Mouse (Mus musculus) heart, embryonic 10.5 days (tissue): Measurements from ENCODE around the gene Slc9b1. TPM values are rescaled to one million over a fixed set of nuclear protein-coding genes. Genes with fewer than 3 reads are reported as not detected.

Experiments
- DNase-seq: peaks from one replicate; pipeline ENCODE4 v3.0.0-alpha.2; 2017; ENCODE audit warnings: low spot score
- H3K27ac ChIP-seq: fragments of 300-500 bp; sonication (generic); 2 replicates; pipeline ENCODE4 v1.5.1; 2016; ENCODE audit warnings: mild to moderate bottlenecking
- H3K27me3 ChIP-seq: fragments of 300-500 bp; sonication (generic); 2 replicates; pipeline ENCODE4 v1.6.1; 2016; ENCODE audit warnings: mild to moderate bottlenecking; ENCODE audit not compliant: poor library complexity, insufficient read depth, severe bottlenecking
- H3K36me3 ChIP-seq: fragments of 300-500 bp; sonication (generic); 2 replicates; pipeline ENCODE4 v1.6.1; 2016; ENCODE audit warnings: mild to moderate bottlenecking, moderate library complexity
- H3K4me1 ChIP-seq: fragments of 300-500 bp; sonication (generic); 2 replicates; pipeline ENCODE4 v1.6.1; 2016; ENCODE audit warnings: mild to moderate bottlenecking
- H3K4me3 ChIP-seq: fragments of 300-500 bp; sonication (generic); 2 replicates; pipeline ENCODE4 v1.5.1; 2016; ENCODE audit warnings: mild to moderate bottlenecking, moderate library complexity
- H3K9me3 ChIP-seq: fragments of 300-500 bp; sonication (generic); 2 replicates; pipeline ENCODE4 v1.6.1; 2016; ENCODE audit warnings: mild to moderate bottlenecking, moderate library complexity
- WGBS: fragments of 180-500 bp; shearing (Covaris S2); methylation state at CpG from one replicate; pipeline ENCODE4 v1.1.7; 2016; 5-methylcytosine and 5-hydroxymethylcytosine counted together
- polyA plus RNA-seq: library from polyadenylated mRNA; unstranded; fragments of >200 nt; fragmentation: Nextera tagmentation; extraction: Ambion mirVana; gene quantifications from 2 replicates; pipeline ENCODE4 v1.2.1, GENCODE M21; 2016

The Slc9b1 gene
- polyA plus RNA-seq, 1 experiment from 2014 or later, result 0.44 TPM

DNA sequence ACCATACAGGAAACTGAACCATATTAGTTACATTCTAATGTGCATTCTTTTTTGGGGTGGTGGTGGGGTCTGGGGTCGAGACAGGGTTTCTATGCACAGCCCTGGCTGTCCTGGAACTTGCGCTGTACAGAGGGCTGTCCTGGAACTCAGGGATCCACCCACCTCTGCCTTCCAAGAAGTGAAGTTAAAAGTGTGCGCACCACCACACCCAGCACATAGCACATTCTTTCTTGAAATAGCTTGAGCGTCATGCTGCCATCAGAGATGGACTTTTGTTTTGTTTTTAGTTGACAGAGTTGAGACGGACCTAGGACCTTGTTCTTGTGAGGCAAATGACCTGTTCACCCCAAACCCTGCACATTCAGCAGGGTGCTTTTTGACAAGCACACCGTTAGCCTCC is 20.7 kb upstream of the Slc9b1 start:
- 71% methylated on average over 6 of the region's 6 CpGs for WGBS
- no peak overlapping the region for H3K27ac ChIP-seq

DNA sequence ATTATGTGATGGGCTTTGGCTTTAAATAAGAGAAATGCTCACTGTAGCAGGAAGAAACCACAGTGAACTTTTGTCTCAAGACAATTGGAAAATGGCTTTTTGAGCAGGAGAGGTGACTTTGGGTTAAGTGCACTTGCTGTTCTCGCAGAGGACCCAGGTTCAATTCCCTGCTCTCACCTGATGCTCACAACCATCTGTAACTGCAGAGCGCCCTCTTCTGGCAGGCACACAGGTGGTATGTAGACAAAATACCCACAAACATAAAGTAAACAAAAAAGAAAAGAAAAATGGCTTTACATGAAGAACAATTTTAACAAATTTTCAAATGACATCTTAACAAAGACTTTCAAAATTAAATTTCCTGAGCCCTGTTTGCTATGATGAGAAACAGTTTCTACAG is 20.2 kb upstream of the Slc9b1 start:
- DNase-seq, result no peak
- H3K27ac ChIP-seq, result no peak overlapping the region
- H3K4me3 ChIP-seq, result no peak overlapping the region
- WGBS, result 52% methylated on average over 2 of the region's 2 CpGs
- H3K9me3 ChIP-seq, result no peaks in the 10 kb centered on the region
- H3K4me1 ChIP-seq, result no peaks in the 10 kb centered on the region
- no peaks in the 10 kb centered on the region for H3K27me3 ChIP-seq
- H3K36me3 ChIP-seq, result no peaks in the 10 kb centered on the region

More for the DNA sequence above, 20.7 kb upstream of the Slc9b1 start:
- Histone ChIP-seq H3K36me3 (no peaks in the 10 kb centered on the region), H3K27me3 (no peaks in the 10 kb centered on the region), H3K4me1 (no peaks in the 10 kb centered on the region), H3K9me3 (no peaks in the 10 kb centered on the region), H3K4me3 (no peak overlapping the region)
- DNase-seq, result no peak

DNA sequence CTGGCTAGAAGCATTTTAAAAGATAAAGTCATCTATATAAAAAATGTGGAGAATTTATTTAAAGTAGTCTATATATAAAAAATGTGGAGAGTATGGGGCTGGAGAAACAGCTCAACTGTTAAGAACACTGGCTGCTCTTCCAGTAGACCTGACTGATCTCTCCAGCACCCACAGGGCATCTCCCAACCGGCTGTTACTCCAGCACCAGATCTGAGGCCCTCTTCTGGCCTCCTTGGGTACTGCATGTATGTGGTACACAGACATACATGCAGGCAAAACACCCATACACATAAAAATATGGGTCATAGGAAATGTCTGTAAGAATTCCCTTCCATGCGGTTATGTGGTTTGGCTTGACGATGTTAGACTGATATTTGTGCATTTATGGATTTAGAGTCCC is 19.3 kb upstream of the Slc9b1 start:
- no peaks in the 10 kb centered on the region for H3K4me1 ChIP-seq
- H3K27me3 ChIP-seq, result no peaks in the 10 kb centered on the region
- H3K27ac ChIP-seq, result no peak overlapping the region
- no peaks in the 10 kb centered on the region for H3K36me3 ChIP-seq
- no peak overlapping the region for H3K4me3 ChIP-seq
- WGBS, result 29% methylated on average over 3 of the region's 3 CpGs
- no peaks in the 10 kb centered on the region for H3K9me3 ChIP-seq
- DNase-seq, result no peak

DNA sequence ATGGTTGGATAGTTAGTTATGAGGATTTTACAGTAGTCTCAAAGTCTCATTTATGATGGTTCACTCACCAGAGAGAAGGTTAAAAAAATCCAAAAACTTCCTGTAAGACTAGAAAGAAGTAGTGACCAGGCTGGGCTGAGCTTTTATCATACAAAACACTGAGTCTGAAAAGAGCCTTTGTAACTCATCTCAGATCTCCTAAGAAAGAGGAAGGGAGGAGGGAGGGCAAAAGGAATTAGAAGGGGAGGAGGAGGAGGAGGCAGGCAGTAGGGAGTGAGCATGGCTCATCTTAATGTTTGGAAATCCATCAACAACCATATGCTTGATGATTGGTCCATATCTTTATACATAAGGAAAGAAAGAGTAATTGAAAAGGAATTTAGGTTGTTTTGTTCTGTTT is 15.1 kb upstream of the Slc9b1 start:
- no peaks in the 10 kb centered on the region for H3K9me3 ChIP-seq
- H3K4me3 ChIP-seq, result no peak overlapping the region
- no peaks in the 10 kb centered on the region for H3K36me3 ChIP-seq
- H3K27ac ChIP-seq, result no peak overlapping the region
- DNase-seq, result no peak
- H3K4me1 ChIP-seq, result no peaks in the 10 kb centered on the region
- H3K27me3 ChIP-seq, result no peaks in the 10 kb centered on the region

DNA sequence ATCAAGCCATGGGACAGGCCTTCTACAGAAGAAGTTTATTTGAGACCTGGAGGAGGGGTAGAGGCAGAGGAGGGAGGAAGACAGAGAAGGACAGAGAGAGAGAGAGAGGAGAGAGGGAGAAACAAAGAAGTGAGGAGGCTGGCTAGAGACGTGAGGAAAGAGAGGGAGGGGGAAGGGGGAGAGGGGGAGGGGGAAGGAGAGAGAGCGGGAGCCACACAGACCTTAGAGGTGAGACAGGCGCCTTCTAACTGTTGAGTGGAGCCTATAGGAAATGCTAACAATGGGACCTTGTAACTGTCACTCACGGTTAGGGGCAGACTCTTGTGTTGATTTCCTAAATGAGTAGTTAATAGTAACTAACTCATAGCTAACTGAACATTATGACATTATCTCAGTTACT is 14.1 kb upstream of the Slc9b1 start:
- no peak overlapping the region for H3K27ac ChIP-seq
- H3K4me1 ChIP-seq, result no peaks in the 10 kb centered on the region
- no peak for DNase-seq
- H3K4me3 ChIP-seq, result no peak overlapping the region
- no peaks in the 10 kb centered on the region for H3K27me3 ChIP-seq
- WGBS, result 32% methylated on average over 4 of the region's 4 CpGs
- H3K36me3 ChIP-seq, result no peaks in the 10 kb centered on the region
- no peaks in the 10 kb centered on the region for H3K9me3 ChIP-seq

DNA sequence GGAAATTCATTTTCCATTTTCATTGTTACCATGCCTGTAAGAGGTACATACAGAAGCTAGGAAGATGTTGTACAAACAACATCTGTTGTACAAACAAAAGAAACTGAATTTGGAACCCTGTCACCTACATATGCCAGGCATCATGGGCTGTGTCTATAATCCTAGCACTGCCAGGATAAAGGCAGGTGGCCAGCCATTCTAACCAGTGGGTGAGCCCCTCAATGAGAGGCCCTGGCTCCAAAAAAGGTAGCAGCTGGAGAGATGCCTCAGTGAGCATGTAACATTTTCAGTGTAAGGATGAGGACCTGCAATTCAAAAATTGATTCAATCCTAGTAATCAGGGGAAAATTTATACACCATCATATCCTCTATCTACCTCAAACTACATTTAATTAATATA is 1.2 kb downstream of the Slc9b1 start:
- no peak for DNase-seq
- H3K9me3 ChIP-seq, result no peaks in the 10 kb centered on the region
- no peak overlapping the region for H3K27ac ChIP-seq
- no peaks in the 10 kb centered on the region for H3K27me3 ChIP-seq
- H3K36me3 ChIP-seq, result no peaks in the 10 kb centered on the region
- no peak overlapping the region for H3K4me3 ChIP-seq
- H3K4me1 ChIP-seq, result no peaks in the 10 kb centered on the region

DNA sequence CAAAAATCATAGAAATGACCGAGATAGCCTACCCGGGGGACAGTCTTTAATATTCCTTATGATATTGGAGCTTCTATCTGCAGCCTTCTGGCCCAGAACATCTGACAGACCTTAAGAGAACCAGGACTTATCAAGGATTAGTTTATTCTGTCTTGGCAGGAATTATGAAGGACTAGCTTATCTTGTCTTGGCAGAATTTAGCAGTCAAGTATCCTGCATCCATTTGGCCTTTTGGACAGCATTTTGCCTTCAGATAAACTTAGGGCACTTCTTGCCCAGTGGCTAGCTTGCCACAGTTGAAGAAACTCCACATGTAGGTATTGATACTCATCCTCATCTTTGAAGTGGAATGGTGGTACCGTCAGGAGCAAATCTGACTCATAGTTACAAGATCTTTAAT is 4.0 kb downstream of the Slc9b1 start:
- Histone ChIP-seq H3K27me3 (no peaks in the 10 kb centered on the region), H3K4me3 (no peak overlapping the region), H3K9me3 (no peaks in the 10 kb centered on the region), H3K36me3 (no peaks in the 10 kb centered on the region), H3K4me1 (no peaks in the 10 kb centered on the region), H3K27ac (no peak overlapping the region)
- 90% methylated on average over 3 of the region's 3 CpGs for WGBS
- DNase-seq, result no peak

DNA sequence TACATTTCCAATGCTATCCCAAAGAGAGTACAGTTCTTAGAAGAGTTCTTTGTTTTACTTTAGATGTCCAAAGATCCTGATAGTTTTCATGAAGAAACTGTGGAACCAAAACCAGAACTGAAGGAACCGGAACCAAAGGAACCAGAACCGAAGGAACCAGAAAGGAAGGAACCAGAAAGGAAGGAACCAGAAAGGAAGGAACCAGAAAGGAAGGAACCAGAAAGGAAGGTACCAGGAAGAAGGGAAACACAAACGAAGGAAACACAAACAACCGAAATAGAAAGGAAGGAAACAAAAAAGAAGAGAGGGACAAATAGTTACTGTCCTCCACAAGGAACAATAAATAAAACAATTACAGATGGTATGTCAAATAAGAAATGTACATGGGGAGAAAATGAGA is 9.6 kb downstream of the Slc9b1 start:
- H3K9me3 ChIP-seq, result no peaks in the 10 kb centered on the region
- no peak overlapping the region for H3K4me3 ChIP-seq
- H3K4me1 ChIP-seq, result no peaks in the 10 kb centered on the region
- WGBS, result 90% methylated on average over 4 of the region's 4 CpGs
- no peaks in the 10 kb centered on the region for H3K27me3 ChIP-seq
- H3K27ac ChIP-seq, result no peak overlapping the region
- DNase-seq, result no peak
- no peaks in the 10 kb centered on the region for H3K36me3 ChIP-seq

DNA sequence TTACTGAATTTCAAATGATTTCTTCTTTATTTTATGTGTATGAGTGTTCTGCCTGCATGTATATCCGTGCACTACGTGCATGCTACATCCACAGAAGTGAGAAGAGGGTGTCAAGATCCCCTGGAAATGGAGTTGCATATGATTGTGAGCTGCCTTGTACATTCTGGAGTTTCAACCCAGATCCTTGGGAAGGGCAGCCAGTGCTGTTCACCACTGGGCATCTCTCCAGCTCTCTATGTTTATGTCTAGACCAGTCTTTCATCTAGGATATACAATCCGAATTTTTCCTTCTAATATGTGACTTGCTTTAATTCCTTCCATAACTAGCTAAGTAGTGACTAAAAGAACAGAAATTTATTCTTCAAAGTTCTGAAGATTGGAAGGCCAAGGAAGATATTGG is 28.0 kb downstream of the Slc9b1 start:
- Histone ChIP-seq H3K27ac (no peak overlapping the region), H3K4me3 (no peak overlapping the region), H3K36me3 (no peaks in the 10 kb centered on the region), H3K27me3 (no peaks in the 10 kb centered on the region), H3K9me3 (no peaks in the 10 kb centered on the region), H3K4me1 (no peaks in the 10 kb centered on the region)
- DNase-seq, result no peak
- 66% methylated on average over 3 of the region's 3 CpGs for WGBS

DNA sequence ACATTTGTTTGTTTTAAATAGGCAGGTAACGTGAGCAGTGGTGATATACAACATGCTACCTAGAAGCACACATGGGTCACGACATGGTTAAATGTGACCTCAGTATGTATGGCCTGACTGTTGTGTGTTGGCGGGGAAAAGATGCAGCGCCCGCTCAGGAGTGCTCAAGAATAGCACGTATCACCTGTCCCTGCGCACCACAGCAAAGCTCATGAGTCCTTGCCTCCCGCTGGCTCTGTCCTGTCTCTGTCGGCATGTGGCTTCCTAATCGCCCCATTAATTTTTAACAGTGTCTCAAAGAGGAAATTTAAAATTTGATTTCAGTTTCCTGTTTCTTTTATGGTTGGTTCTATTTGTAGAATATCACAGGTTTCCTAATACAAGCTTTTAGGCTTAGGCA is 29.6 kb downstream of the Slc9b1 start:
- Histone ChIP-seq H3K4me3 (no peak overlapping the region), H3K36me3 (no peaks in the 10 kb centered on the region), H3K27ac (no peak overlapping the region), H3K4me1 (no peaks in the 10 kb centered on the region), H3K27me3 (no peaks in the 10 kb centered on the region), H3K9me3 (no peaks in the 10 kb centered on the region)
- DNase-seq, result no peak
- 79% methylated on average over 10 of the region's 10 CpGs for WGBS

DNA sequence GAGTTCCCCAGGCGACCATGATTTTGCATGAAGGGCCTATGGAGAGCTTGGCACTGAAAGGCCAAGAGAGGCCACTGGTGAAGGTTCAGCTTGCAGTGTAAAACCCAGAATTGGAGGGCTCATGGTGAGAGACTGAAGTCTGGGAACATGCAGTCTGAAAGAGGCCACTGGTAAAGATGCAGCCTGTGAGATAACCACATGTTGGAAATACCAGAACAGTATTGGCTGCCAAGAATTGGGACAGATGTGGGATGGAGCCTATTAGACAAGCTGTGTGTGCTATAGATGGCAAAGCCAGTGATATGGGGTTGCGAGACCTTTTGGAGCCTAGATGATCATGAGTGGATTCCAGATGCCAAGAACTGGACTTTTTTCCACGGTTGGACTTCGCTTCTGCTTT is 32.0 kb downstream of the Slc9b1 start:
- Histone ChIP-seq H3K27me3 (no peaks in the 10 kb centered on the region), H3K4me1 (no peaks in the 10 kb centered on the region), H3K36me3 (no peaks in the 10 kb centered on the region), H3K9me3 (no peaks in the 10 kb centered on the region), H3K27ac (no peak overlapping the region), H3K4me3 (no peak overlapping the region)
- 85% methylated on average over 4 of the region's 4 CpGs for WGBS
- DNase-seq, result no peak

DNA sequence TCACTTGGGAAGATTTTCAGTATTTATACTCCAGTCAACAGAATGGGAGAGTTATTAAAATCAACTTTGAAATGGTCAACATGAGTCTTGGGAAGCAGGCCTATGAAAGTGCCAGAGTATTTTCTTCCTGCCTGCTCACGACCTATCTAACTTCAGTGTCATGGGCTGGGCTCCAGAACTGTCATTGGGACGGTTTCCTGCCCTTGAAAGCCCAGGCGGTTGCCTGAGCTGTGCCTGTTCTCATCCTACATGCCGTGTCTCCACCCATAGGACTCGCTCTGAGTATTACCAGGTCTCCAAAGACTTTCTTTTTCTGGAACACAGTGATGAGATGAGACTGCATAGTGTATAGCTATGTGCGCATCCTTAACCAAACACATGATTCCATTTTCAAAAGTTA is 45.4 kb downstream of the Slc9b1 start:
- no peaks in the 10 kb centered on the region for H3K9me3 ChIP-seq
- H3K4me1 ChIP-seq, result no peaks in the 10 kb centered on the region
- H3K4me3 ChIP-seq, result no peak overlapping the region
- no peak for DNase-seq
- H3K36me3 ChIP-seq, result no peaks in the 10 kb centered on the region
- 49% methylated on average over 6 of the region's 6 CpGs for WGBS
- H3K27ac ChIP-seq, result no peak overlapping the region
- no peaks in the 10 kb centered on the region for H3K27me3 ChIP-seq

DNA sequence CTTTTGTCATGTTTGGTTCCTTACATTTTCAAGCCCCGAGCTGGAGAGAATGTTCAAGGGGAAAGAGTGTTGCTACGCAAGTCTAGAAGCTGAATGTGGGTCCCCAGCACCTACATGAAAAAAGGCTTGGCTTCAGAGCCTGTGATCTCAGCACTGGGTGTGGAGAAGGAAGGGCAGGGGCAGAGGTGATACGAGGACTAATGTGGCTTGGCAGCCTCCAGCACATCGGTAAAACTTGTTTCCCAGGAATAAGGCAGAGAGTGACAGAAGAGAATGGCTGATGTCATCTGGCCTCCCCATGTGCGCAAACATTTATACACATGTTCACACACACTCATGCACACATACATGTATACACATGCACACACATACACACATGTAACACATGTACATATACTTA is 47.3 kb downstream of the Slc9b1 start:
- 79% methylated on average over 5 of the region's 5 CpGs for WGBS
- H3K4me1 ChIP-seq, result no peaks in the 10 kb centered on the region
- no peaks in the 10 kb centered on the region for H3K36me3 ChIP-seq
- H3K27me3 ChIP-seq, result no peaks in the 10 kb centered on the region
- H3K9me3 ChIP-seq, result no peaks in the 10 kb centered on the region
- DNase-seq, result no peak
- no peak overlapping the region for H3K27ac ChIP-seq
- H3K4me3 ChIP-seq, result no peak overlapping the region

DNA sequence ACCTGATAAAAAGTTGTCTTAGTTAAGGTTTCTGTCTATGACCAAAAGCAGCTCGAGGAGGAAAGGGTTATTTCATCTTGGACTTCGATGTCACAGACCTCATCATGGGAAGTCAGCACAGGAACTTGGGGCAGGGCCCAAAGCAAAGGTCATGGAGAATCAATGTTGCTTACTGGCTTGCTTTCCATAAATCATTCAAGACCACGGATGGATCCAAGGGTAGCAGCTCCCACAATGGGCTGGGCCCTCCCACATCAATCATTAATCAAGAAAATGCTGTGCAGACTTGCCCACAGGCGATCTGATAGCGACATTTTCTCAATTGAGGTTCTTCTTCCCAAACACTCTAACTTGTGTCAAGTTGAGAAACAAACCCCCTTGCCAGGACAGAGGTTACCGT is 48.3 kb downstream of the Slc9b1 start:
- Histone ChIP-seq H3K36me3 (no peaks in the 10 kb centered on the region), H3K27ac (no peak overlapping the region), H3K4me3 (no peak overlapping the region), H3K9me3 (no peaks in the 10 kb centered on the region), H3K4me1 (no peaks in the 10 kb centered on the region), H3K27me3 (no peaks in the 10 kb centered on the region)
- DNase-seq, result no peak
- WGBS, result 73% methylated on average over 6 of the region's 6 CpGs

DNA sequence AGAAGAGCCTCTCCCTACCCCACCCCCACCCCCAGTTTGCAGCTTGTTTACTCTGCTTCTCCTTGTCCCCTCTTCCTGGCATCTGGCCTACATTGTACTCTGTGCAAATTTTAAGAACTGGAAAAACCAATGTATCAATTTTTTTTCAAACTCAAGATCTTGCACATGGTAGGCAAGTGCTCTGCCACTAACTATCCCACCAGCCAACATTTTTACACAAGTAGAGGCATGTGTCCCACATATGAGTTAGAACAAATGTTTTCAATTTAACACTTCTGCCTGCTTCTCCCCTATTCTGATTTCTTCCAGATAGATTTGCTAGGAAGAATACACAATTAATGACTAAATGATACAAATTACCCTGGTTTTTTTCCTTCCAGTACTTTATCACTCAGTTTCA is 49.3 kb downstream of the Slc9b1 start:
- H3K4me3 ChIP-seq, result no peak overlapping the region
- no peak overlapping the region for H3K27ac ChIP-seq
- peaks cover 3% of the 10 kb centered on the region for H3K4me1 ChIP-seq
- DNase-seq, result no peak
- no peaks in the 10 kb centered on the region for H3K9me3 ChIP-seq
- no peaks in the 10 kb centered on the region for H3K36me3 ChIP-seq
- H3K27me3 ChIP-seq, result no peaks in the 10 kb centered on the region
